Mouse (Mus musculus) ovary, postnatal 14 days (tissue): ENCODE measurements around the gene C130026I21Rik.
"Not testable (repeated sequence)": the region's sequence is repeated elsewhere in the genome, so short reads cannot be mapped to it uniquely, and the experiment has no call there.

ENCODE experiments used
- DNase-seq: peaks from one replicate; pipeline ENCODE4 v3.0.0; 2022; ENCODE audit warnings: low spot score

C130026I21Rik gene

DNA sequence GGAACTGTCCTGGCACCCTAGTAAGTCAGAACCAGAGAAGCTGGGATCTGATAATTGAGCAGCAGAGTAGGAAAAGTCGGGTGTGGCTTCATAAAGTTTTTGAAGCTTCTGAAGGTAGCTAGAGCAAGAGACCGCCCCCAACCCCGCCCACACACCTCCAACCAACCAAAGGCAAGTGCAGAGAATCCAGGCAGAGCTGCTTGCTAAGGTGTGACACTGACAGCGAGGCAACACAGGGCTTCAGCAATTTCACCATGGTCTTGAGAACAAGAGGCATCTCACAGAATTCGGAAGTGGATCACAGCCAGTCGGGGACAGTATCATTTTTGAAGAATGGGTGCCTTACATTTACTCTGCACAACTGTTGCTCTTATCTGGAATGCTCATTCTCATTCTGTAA is at the start of gene C130026I21Rik:
Gene C130026I21Rik (minus strand): TSS at position 101 of the 400 bp plus-strand sequence.
- not testable (repeated sequence) for DNase-seq

DNA sequence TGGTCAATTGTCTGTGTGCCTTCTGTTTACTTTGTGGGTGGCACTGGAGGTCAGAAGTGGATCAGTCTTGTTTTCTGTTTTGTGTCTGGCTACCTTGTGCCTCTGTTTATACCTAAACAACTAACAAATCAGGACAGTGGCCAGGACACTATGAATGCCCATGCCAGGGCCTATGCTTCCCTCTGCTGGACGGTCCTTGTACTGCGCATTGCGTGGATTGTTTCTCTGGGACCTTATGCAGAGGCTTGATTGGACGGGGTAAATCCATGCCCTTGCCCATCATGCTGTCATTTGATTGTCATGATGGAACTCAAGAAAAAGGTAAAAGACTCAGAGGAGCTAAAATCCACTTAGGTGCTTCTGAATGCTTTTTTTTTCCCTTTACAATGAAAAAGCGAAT is 16.7 kb upstream of the C130026I21Rik start:
- not testable (repeated sequence) for DNase-seq

DNA sequence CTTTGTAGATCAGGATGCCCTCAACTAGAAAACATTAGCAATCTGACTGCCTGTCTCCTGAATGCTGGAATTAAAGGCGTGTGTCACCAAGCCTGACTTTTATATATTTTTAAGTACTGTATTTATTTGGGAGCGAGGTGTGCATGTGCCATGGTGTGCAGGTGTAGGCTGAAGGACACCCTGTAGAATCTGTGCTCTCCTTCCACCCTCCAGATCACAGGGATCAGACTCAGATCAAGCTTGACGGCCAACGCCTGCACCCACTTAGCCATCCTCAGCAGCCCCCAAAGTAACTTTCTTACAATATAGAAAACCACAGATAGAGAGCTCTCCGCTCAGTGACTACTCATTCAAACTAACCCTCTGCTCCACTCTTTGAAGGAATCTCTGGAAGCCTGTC is 6.1 kb upstream of the C130026I21Rik start:
- not testable (repeated sequence) for DNase-seq

DNA sequence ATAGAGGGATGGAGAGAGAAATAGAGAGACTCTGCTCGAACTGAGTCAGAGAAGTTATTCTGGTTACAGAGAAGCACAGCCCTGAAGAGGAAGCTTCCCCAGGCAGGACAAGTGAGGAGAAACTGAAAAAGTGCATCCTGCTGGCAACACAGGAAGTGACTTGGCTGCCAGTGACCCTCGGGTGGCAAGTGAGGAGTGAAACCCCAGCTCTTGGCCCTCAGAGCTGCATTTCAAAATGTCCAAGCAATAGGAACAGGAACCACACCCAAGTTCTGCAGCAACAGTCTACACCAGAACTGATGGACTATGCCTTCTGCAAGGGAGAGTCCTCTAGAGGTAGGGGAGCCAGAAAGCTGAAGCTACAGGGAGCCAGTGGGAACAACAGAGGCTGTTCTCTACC is 11.7 kb downstream of the C130026I21Rik start:
- not testable (repeated sequence) for DNase-seq

DNA sequence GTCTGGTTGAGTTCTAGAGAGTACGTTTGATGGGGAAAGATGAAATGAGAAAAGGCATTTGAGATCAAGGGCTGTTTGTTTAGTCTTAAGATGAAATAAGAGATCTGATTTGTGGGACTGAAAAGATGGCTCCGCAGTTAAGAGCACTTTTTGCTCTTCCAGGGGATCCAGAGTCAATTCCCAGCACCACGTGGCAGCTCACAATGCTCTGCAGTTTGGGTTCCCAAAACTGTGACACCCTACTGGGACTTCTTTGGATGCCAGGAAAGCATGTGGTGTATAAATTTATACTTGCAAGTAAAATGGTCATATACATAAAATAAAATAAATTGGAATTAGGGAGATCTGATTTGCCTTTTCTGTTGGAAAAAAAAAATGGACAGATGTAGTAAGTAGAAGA is 15.1 kb downstream of the C130026I21Rik start:
- DNase-seq: not testable (repeated sequence)

DNA sequence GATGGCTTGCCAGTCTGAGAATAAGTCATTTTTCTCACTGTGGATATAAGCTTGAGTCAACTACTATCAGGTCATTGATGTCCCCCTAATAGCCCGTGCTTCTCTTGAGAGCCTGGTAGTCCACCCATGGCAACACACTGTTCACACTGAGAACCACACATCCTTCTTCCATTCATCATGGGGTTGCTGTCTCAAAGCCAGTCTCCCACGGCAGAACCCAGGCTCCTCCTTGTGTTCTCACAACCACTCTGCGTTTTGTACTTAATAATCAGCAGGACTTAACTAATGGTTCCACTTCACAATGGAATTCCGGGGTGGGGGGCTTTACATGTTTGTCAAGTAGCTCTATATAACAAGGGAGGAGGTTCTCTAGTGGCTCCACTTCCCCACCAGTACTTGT is 19.2 kb downstream of the C130026I21Rik start:
- not testable (repeated sequence) for DNase-seq

DNA sequence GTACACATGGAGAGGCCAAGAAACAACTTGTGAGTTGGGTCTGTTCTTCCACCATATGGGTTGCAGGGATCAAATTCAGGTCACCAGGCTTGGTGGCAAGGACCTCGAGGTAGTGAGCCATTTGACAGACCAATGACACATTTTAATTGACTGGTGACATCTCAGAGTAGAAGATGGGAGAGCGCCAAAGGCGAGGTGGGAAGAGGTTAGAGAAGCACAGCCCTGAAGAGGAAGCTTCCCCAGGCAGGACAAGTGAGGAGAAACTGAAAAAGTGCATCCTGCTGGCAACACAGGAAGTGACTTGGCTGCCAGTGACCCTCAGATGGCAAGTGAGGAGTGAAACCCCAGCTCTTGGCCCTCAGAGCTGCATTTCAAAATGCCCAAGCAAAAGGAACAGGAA is 21.4 kb downstream of the C130026I21Rik start:
- not testable (repeated sequence) for DNase-seq

DNA sequence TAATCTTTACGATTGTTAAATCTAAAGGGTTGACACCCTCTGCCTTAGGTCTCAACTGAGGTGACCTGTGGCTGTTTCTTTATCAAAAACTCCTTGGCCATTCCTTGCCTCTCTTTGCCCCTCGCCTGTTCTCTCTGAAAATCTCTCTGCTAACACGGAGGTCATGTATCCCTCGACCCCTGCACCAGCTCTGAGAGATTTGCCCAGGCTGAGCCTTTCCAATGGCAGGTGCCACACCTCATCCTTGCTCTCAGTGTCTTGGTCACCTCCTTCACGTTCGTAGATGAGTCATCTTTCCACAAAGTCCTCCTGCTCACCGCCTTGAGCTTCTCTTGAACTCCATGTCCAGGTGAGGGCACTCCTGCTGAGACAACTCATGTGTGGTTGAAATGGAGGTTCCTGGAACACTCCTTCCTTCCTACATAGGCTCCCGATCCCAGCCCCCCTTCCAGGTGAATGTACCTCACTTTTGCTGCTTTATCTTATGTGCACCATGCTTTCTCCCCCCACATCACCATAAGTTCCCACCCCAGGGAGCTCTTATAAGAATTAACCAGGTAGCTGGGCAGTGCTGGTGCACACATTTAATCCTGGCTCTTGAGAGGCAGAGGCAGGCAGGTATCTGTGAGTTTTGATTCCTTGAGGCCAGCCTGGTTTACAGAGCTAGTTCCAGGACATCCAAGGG is 23.4 kb downstream of the C130026I21Rik start:
- not testable (repeated sequence) for DNase-seq

DNA sequence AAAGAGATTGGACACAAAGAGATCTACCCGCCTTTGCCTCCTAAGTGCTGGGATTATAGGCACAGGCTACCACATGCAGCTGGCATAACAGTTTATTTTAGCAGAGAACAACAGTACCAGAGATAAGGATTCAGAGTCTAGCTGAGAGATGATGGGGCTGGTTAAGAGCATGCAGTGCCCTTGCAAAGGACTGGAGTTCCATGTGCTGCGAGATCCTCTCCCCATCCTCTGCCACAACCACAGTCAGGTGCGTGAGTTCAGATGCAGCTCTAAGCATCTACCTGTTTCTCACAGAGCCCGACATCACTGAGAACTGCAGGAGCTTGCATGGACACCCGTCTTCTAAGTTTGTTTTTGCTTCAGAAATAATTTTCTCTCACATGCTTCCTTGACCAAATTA is 24.1 kb downstream of the C130026I21Rik start:
- DNase-seq: not testable (repeated sequence)

DNA sequence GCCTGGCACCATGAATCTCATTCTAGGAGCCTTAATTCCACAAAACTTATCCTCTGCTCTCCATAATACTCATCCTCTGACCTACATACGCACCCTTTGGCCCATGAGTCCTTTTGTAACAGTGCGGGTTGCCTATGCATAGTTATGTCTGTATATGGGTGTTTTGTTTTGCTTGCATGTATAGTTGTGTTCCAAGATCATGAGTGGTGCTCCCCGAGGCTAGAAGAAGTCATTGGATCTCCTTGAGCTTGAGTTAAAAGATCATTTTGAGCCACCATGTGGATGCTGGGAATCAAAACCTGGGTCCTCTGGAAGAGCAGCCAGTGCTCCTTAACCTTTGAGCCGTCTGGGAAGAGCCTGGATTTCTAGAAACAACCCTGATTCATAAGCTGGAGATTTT is 25.4 kb downstream of the C130026I21Rik start:
- not testable (repeated sequence) for DNase-seq

DNA sequence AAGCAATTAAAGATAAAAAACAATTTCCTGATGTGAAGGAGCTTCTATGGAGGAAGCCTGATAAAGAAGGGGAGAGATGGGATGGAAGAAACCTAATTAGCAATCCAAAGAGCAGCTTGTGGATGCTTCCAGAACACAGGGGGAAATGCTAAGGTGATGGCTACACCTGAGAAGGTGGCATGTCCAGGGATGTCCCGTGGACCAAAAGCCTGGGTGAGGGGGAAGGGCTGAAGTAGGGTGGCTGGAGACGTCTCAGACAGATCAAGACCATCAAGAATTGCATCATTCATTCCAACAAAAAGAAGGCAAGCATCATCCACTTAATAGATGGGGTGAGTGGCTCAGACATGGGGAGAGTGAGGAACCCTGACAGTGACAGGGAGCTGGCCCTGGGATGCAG is 27.3 kb downstream of the C130026I21Rik start:
- not testable (repeated sequence) for DNase-seq

DNA sequence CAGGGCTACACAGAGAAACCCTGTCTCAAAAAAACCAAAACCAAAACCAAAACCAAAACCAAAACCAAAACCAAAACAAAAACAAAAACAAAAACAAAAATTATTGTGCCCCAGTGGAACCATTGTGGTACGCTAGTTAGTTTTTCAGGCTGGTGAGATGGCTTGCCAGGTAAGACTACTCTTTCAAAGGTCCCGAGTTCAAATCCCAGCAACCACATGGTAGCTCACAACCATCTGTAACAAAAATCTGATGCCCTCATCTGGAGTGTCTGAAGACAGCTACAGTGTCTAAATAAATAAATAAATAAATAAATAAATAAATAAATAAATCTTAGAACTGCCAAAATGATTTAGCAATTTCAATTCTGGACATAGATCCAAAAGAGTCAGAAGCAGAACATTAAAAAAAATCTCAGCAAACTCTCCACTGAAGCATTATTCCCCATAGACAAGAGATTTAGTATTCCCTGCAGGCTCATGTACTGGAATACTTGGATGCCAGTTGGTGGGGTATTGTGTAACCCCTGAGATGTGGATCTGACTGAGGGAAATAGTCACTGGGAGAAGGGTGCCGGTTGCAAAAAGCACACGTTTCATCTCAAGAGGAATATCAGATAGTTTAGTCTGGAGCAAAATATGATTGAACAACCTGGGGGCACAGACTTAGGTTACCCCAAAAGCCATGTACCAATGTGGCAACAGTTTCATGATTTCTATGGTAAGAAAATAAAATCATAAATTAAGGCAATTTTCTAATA is 31.2 kb downstream of the C130026I21Rik start:
- not testable (repeated sequence) for DNase-seq

DNA sequence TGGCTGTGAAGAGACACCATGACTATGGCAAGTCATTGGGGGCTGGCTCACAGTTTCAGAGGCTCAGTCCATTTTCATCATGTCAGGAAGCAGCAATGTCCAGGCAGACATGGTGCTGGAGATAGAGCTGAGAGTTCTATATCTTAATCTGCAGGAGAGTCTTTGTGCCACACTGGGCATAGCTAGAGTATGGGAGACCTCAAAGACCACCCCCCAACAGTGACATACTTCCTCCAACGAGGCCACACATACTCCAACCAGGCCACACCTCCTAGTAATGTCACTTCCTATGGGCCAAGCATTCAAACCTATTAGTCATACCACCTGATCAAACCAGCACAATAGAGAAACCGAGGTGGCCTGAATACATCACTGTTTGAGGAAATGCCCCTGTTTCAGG is 63.8 kb downstream of the C130026I21Rik start:
- not testable (repeated sequence) for DNase-seq

DNA sequence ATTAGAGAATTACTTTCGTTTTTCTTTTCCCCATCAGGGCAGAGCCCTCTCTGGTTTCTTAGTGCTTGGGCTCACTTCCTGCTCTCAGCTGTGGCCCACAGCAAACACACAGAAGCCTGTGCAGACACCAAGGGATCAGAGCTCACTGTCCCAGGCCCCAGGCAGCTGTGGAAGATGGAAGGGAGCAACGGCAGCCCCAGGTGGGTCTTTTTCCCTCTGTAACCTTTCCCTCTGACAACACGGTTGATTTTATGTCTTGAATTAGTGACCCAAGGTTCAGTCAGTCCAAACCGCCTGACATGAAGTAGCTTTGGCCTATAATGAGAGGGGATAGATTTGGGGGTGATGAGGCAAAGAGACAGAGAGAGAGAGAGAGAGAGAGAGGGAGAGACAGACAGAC is 70.8 kb downstream of the C130026I21Rik start:
- not testable (repeated sequence) for DNase-seq

DNA sequence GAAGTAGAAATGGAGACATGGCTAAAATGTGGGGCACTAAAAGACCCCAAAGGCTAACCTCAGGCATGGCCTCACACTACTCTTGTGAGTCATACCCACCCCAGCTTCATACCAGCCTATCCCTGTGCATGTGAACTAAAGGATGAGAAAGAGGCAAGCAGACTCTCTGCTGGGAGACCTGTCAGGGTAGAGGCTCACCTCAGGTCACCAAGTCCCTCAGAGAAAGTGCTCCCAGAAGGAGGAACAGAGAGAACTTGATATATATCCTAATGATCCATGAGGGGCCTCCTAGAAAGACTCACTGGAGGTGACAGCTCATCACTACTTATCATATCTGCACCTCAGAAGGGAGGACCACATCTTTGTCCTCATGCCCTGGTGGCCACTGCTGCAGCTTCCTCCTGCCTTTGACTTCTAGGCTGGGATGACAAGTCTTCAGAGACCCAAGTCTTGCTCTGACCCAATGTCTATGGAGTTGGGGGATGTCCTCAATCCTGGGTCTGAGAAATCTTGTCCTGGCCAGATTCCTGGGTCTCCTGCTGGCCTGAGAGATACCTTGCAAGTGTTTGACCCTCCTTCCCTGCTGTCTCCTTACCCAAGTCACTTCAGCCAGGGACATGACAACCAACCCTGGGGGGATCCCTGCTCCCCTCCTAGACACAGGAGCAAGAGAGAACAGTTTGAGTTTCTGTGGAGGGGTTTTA is 71.6 kb downstream of the C130026I21Rik start:
- not testable (repeated sequence) for DNase-seq

DNA sequence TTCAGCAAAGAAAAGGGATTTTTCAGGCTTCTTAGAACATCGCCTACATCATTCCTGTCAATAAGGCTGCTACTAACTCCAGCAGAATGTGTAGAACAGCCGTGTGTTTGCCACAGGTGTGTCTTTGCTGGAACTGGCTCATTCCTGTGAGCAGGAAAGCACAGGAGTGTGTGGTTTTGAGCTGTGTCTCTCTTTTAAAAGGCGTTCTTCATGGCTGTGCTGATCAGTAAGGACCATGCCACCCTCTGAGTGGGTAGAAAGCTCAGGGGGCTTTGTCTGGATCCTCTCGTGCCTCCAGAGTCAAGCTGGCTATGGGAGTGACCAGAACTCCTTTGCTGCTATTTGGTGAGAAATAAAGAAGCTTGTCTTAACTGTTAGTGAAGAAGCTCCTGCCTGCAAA is 73.6 kb downstream of the C130026I21Rik start:
- not testable (repeated sequence) for DNase-seq

DNA sequence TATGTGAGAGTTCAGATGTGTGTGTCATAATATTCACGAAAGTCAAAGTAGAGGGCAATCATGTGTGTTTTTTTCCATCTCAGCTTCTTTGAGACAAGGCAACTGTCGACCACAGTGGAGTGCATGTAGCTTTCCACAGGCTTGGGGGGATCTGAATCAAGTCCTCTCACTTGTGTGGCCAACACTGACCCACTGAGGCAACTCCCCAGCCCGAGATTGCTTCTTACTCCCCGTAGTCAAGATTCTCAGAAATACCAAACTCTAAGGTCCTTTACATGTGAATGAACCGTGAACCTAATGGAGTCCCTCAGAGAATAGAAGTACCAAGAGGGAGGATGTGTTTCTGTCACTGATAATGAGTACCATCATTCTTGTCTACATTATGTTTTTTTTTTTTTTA is 76.6 kb downstream of the C130026I21Rik start:
- not testable (repeated sequence) for DNase-seq

DNA sequence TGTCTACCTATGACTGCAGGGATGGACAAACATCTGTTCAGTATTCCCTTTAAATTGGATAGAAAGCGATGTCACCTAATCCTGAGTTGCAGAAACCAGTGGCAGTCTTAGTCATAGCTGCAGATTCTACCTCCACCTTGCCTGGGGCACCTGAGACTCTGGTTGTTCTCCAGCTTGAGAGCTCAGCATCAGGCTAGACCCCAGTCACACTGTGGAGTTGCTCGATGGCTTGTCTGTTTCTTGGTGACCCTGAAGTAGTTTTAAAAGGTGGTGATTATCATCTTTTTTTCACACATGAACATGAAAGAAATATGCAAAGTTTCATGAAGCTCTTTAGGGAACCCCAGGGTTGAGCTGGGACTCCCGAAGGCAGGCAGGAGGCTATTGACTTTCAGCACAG is 88.4 kb downstream of the C130026I21Rik start:
- not testable (repeated sequence) for DNase-seq

DNA sequence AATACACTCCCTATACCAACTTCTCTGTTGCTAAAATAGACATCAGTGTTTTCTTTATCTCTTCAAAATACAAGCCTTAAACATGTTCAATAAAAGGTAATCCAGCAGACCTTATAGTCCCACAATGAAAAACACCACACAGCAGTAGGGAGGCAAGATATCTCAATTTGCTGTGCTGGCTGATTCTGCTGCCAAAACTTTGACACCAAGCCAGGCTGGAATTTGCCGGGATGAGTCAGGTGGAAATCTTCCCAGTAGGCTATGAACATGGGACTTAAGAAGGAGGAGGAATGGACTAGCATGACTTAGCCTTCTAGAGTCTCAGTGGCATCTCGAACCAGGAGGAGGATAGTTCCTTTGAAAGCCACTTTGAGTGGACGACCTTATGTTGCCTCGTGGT is 91.4 kb downstream of the C130026I21Rik start:
- DNase-seq: not testable (repeated sequence)

DNA sequence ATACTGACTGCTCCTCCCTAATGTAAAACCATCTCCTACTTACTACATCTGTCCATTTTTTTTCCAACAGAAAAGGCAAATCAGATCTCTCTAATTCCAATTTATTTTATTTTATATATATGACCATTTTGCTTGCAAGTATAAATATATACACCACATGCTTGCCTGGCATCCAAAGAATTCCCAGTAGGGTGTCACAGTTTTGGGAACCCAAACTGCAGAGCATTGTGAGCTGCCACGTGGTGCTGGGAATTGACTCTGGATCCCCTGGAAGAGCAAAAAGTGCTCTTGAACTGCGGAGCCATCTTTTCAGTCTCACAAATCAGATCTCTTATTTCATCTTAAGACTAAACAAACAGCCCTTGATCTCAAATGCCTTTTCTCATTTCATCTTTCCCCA is 107.5 kb downstream of the C130026I21Rik start:
- not testable (repeated sequence) for DNase-seq

DNA sequence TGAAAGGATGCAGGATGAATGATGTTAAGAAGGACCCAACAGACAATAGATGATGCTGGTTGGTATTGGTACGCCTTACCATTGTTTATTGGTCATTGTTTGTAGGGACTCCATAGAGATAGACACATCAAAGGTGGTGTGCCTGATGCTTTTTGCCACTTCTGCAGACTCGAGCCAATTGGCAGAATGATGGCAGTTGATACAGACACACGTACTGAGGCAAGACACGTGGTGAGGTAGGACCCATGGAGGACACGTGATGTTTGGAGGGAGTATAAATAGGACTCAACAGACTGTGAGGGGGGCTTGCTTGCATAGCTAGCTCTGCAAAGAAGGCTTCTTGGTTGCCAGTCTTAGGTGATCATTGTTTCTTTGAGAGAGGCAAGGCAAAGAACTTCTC is 115.2 kb downstream of the C130026I21Rik start:
- not testable (repeated sequence) for DNase-seq

DNA sequence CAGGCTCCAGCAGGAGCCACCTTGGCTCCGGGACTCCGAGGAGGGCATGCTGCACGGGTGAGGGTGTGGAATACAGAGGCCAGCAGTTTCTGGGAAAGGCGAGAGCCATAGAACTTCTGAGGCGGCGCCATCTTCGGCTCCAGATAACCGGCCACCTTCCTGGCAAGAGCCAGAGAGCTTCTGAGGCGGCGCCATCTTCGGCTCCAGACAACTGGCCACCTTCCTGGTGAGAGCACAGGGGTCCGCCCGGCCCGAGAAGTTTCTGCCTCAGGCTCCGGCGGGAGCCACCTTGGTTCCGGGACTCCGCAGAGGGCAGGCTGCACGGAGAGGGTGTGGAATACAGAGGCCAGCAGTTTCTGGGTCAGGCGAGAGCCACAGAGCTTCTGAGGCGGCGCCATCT is 136.7 kb downstream of the C130026I21Rik start:
- not testable (repeated sequence) for DNase-seq

DNA sequence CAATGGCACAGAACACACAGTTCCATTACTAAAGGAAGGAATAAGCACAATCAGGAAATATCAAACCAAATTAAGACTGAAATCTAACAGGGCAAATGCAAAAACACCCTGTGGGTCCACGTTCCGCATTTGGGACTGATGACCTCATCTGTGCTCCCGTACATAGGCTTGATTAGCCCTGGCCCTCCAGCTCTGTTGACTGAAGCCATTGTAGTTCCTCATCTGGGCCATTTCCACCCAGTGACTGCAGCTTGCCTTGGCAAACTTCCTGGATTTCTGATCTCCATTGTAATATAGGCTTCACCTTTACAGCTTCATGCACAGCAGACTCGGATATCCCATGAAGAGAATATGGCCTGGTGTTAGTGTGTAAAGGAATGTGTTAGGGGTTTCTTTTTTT is 148.5 kb downstream of the C130026I21Rik start:
- not testable (repeated sequence) for DNase-seq
